Mouse (Mus musculus): ENCODE results near the gene Mrpl32. TPM values are rescaled to one million over a fixed set of nuclear protein-coding genes. Genes with fewer than 3 reads are reported as not detected.

Gene Mrpl32
- total and polyA plus RNA-seq, 3 experiments: 41.5 to 154 (median 122) TPM

DNA sequence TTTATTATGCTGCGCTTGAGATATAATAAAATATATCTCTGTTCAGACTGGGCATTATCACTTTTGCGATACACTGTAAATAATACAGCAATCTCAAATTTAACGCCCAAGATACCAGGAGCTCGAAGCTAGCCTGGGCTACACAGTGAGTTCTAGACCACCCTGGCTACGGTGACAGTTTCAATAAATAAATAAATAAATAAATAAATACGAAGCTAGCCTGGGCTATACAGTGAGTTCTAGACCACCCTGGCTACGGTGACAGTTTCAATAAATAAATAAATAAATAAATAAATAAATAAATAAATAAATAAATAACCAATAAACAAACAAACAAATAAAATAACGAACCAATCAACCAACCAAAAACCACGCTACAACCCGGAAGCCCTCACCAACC lies 502 bp downstream of the Mrpl32 start:
- Histone ChIP-seq H3K27me3 (ENCODE audit: insufficient read depth, low read length) (no peaks in the 10 kb centered on the region), H3K36me3 (replicated peaks) (peaks cover 44% of the 10 kb centered on the region), H3K4me3 (ENCODE audit: low read depth, low read length) (peak overlapping the region; percentile 99), H3K4me1 (ENCODE audit: insufficient read depth, low read depth, low read length) (peaks cover 29% of the 10 kb centered on the region), H3K9me3 (replicated peaks) (no peaks in the 10 kb centered on the region)
- DNase-seq (ENCODE audit: low spot score) (no peak), ATAC-seq (ENCODE audit: extremely low read depth, insufficient number of reproducible peaks, low FRiP score, poor library complexity, severe bottlenecking) (no peak)
- TF ChIP-seq CTCF (IDR thresholded peaks at IDR 0.05; ENCODE audit: low read depth, low read length) (no peak), GATA2 (IDR thresholded peaks at IDR 0.05; ENCODE audit: borderline replicate concordance, low read depth, low read length) (no peak), POLR2AphosphoS5 (IDR thresholded peaks at IDR 0.05; ENCODE audit: insufficient replicate concordance, low read depth, low read length) (no peak), GATA1 (IDR thresholded peaks at IDR 0.05; ENCODE audit: borderline replicate concordance, low read length) (no peak), TAL1 (conservative IDR thresholded peaks at IDR 0.05; ENCODE audit: low read depth, low read length) (no peak)

GRCm38 (mm10) chr13:14607616-14608015 lies 5.3 kb downstream of the Mrpl32 start:
- Histone ChIP-seq H3K27me3 (ENCODE audit: insufficient read depth, low read length) (no peaks in the 10 kb centered on the region), H3K4me1 (ENCODE audit: insufficient read depth, low read depth, low read length) (peaks cover 18% of the 10 kb centered on the region), H3K9me3 (replicated peaks) (no peaks in the 10 kb centered on the region), H3K36me3 (replicated peaks) (peaks cover 32% of the 10 kb centered on the region), H3K4me3 (ENCODE audit: low read depth, low read length) (no peak overlapping the region)
- no peak for ATAC-seq (ENCODE audit: extremely low read depth, insufficient number of reproducible peaks, low FRiP score, poor library complexity, severe bottlenecking)
- TF ChIP-seq GATA2 (IDR thresholded peaks at IDR 0.05; ENCODE audit: borderline replicate concordance, low read depth, low read length) (no peak), GATA1 (IDR thresholded peaks at IDR 0.05; ENCODE audit: borderline replicate concordance, low read length) (no peak), TAL1 (conservative IDR thresholded peaks at IDR 0.05; ENCODE audit: low read depth, low read length) (no peak), POLR2AphosphoS5 (IDR thresholded peaks at IDR 0.05; ENCODE audit: insufficient replicate concordance, low read depth, low read length) (no peak; the same call in 1 of the 2 replicates), CTCF (IDR thresholded peaks at IDR 0.05; ENCODE audit: low read depth, low read length) (no peak)
- no peak for DNase-seq (ENCODE audit: low spot score)

- ATAC-seq (ENCODE audit: extremely low read depth, insufficient number of reproducible peaks, low FRiP score, poor library complexity, severe bottlenecking) (no peak), DNase-seq (ENCODE audit: low spot score) (no peak)
- H3K27me3 ChIP-seq (ENCODE audit: insufficient read depth, low read length): no peaks in the 10 kb centered on the region
- H3K9me3 ChIP-seq (replicated peaks): no peaks in the 10 kb centered on the region
- peaks cover 6% of the 10 kb centered on the region for H3K36me3 ChIP-seq (replicated peaks)
- no peak for TF ChIP-seq GATA2 (IDR thresholded peaks at IDR 0.05; ENCODE audit: borderline replicate concordance, low read depth, low read length)
- H3K4me1 ChIP-seq (ENCODE audit: insufficient read depth, low read depth, low read length): peaks cover 4% of the 10 kb centered on the region
- no peak overlapping the region for H3K4me3 ChIP-seq (ENCODE audit: low read depth, low read length)
Observed at GRCm38 (mm10) chr13:14602744-14603143, 10.2 kb downstream of the Mrpl32 start.

GRCm38 (mm10) chr13:14580392-14580791 lies 32.6 kb downstream of the Mrpl32 start:
- peaks cover 7% of the 10 kb centered on the region for H3K4me1 ChIP-seq (ENCODE audit: insufficient read depth, low read depth, low read length)
- H3K4me3 ChIP-seq (ENCODE audit: low read depth, low read length): no peak overlapping the region
- DNase-seq (ENCODE audit: low spot score): no peak
- H3K27me3 ChIP-seq (ENCODE audit: insufficient read depth, low read length): no peaks in the 10 kb centered on the region
- TF ChIP-seq GATA2 (IDR thresholded peaks at IDR 0.05; ENCODE audit: borderline replicate concordance, low read depth, low read length) (no peak), POLR2AphosphoS5 (IDR thresholded peaks at IDR 0.05; ENCODE audit: insufficient replicate concordance, low read depth, low read length) (no peak), TAL1 (conservative IDR thresholded peaks at IDR 0.05; ENCODE audit: low read depth, low read length) (no peak), GATA1 (IDR thresholded peaks at IDR 0.05; ENCODE audit: borderline replicate concordance, low read length) (no peak), CTCF (IDR thresholded peaks at IDR 0.05; ENCODE audit: low read depth, low read length) (no peak)
- H3K9me3 ChIP-seq (replicated peaks): no peaks in the 10 kb centered on the region
- H3K36me3 ChIP-seq (replicated peaks): no peaks in the 10 kb centered on the region
- ATAC-seq (ENCODE audit: extremely low read depth, insufficient number of reproducible peaks, low FRiP score, poor library complexity, severe bottlenecking): no peak

DNA sequence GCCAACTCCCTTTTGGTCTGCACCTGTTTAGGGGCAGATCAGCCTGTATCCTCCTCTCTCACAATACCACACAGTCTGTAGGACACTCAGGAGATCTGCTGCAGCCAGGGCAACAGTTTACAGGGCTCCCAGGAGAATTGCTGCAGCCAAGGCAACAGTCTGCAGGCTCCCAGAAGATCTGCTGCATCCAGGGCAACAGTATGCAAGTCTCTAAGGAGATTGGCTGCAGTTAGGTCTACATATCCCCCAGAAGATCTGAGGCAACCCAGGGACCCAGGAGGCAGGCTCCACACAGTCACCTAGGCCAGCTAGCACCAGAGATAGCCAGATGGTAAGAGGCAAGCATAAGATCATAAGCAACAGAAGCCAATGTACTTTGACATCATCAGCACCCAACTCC lies 38.8 kb downstream of the Mrpl32 start:
- no peak for DNase-seq (ENCODE audit: low spot score)
- H3K4me1 ChIP-seq (ENCODE audit: insufficient read depth, low read depth, low read length): no peaks in the 10 kb centered on the region; the same call in 1 of the 2 replicates
- H3K36me3 ChIP-seq (replicated peaks): no peaks in the 10 kb centered on the region
- ATAC-seq (ENCODE audit: extremely low read depth, insufficient number of reproducible peaks, low FRiP score, poor library complexity, severe bottlenecking): no peak
- no peak for TF ChIP-seq TAL1 (conservative IDR thresholded peaks at IDR 0.05; ENCODE audit: low read depth, low read length)
- TF ChIP-seq GATA2 (IDR thresholded peaks at IDR 0.05; ENCODE audit: borderline replicate concordance, low read depth, low read length): no peak
- no peak overlapping the region for H3K4me3 ChIP-seq (ENCODE audit: low read depth, low read length)
- H3K9me3 ChIP-seq (replicated peaks): no peaks in the 10 kb centered on the region
- H3K27me3 ChIP-seq (ENCODE audit: insufficient read depth, low read length): no peaks in the 10 kb centered on the region

DNA sequence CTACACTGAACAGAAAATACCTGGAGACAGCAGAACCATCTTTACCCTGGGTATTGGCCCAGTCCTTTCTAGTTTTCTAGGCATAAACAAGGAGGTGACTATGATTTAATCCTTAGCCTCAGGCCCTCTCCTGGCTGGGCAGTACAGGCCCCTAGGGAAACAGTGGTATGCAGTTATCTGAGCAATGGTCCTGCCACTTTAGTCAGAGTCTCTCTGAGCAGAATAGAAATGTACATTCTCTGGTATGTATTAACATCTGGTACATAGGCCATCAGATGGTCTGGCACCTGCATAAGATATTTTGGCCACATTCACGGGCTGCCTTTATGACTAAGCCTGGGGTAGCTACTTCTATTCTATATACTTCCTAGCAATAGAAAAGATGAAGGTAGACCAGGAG lies 51.6 kb downstream of the Mrpl32 start:
- Histone ChIP-seq H3K4me3 (ENCODE audit: low read depth, low read length) (no peak overlapping the region), H3K9me3 (replicated peaks) (no peaks in the 10 kb centered on the region), H3K27me3 (ENCODE audit: insufficient read depth, low read length) (no peaks in the 10 kb centered on the region), H3K4me1 (ENCODE audit: insufficient read depth, low read depth, low read length) (0 out of 2 replicates have a peak, but pooled peaks cover 2% of the 10 kb centered on the region), H3K36me3 (replicated peaks) (no peaks in the 10 kb centered on the region)
- no peak for ATAC-seq (ENCODE audit: extremely low read depth, insufficient number of reproducible peaks, low FRiP score, poor library complexity, severe bottlenecking)
- TF ChIP-seq TAL1 (conservative IDR thresholded peaks at IDR 0.05; ENCODE audit: low read depth, low read length) (no peak), GATA1 (IDR thresholded peaks at IDR 0.05; ENCODE audit: borderline replicate concordance, low read length) (no peak), GATA2 (IDR thresholded peaks at IDR 0.05; ENCODE audit: borderline replicate concordance, low read depth, low read length) (no peak), CTCF (IDR thresholded peaks at IDR 0.05; ENCODE audit: low read depth, low read length) (no peak), POLR2AphosphoS5 (IDR thresholded peaks at IDR 0.05; ENCODE audit: insufficient replicate concordance, low read depth, low read length) (no peak)
- no peak for DNase-seq (ENCODE audit: low spot score)

Other genes starting within 250 kb of the Mrpl32 start
- gene Hecw1, start 89.9 kb downstream of the Mrpl32 start, total RNA-seq (2014; fragmentation: Nextera tagmentation): 101 and 107 TPM in 2 replicates
- 30.4 and 40.3 TPM in 2 replicates for gene Hecw1, start 89.9 kb downstream of the Mrpl32 start, total RNA-seq (2017)
- gene Hecw1, start 89.9 kb downstream of the Mrpl32 start, polyA plus RNA-seq (2012): 7.7 and 10.7 TPM in 2 replicates
- gene Psma2, start 75 bp upstream of the Mrpl32 start, total RNA-seq (2014; fragmentation: Nextera tagmentation): 58.2 and 60.0 TPM in 2 replicates
- gene Psma2, start 75 bp upstream of the Mrpl32 start, total RNA-seq (2017): 139 and 165 TPM in 2 replicates
- 7.8 and 7.9 TPM in 2 replicates for gene Psma2, start 75 bp upstream of the Mrpl32 start, polyA plus RNA-seq (2012)
- gene AW209491, start 17.0 kb upstream of the Mrpl32 start, total RNA-seq (2014; fragmentation: Nextera tagmentation): 7.7 and 8.1 TPM in 2 replicates
- gene AW209491, start 17.0 kb upstream of the Mrpl32 start, total RNA-seq (2017): 12.6 and 15.0 TPM in 2 replicates
- 0.69 and 0.83 TPM in 2 replicates for gene AW209491, start 17.0 kb upstream of the Mrpl32 start, polyA plus RNA-seq (2012)